Mouse (Mus musculus): ENCODE measurements around the gene Dnajc11. TPM values are rescaled to one million over a fixed set of nuclear protein-coding genes. Genes with fewer than 3 reads are reported as not detected.

Gene Dnajc11
- polyA plus RNA-seq, 1 experiment from 2014 or later, result 57.8 TPM

DNA sequence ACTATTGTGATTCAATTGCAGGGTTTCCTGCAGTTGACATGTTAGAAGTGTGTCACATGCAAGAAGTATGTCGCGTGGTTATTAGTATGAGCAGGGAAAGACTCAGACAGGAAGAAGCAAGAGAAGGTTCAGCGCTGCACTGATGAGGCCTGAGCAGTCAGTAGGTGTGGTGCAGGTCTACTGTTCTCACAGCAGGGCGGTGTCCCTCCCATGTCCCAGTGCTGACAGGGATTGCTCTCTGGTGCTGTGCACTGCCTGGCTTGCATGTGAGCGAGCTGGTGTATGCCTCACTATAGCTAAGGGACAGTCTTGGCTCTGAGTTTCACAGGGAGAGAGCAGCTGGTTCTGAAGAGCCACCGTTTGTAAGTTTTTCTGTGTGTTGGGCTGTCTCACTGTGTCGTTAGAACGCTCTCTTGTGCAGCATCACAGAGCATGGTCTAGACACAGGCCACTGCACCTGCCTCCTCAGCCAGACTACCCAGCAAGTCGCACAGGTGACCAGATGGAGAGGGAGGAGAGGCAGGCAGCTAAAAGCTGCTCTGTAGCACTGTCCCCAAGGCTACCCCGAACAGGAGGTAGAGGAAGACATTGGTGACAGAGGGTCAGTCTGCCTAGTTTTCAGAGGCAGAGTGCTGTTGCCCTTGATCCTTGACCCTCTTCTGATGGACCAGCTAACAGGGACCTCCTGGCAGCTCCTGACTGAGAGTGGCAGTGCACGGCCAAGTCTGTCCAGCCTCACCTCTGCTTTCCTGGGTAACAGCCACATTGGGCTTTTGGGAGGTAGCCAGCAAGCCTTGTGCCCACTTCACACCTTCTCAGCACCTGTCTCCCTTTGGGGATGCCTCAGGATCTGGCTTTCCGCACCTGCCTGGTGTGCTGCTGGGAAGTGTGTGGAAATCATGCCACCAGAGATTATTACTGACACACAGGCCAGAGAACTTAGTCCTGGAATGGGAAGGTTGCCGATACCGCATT, 15.3 kb downstream of the Dnajc11 start:
- Histone ChIP-seq H3K27ac (ENCODE audit: low read depth, low read length) (no peak overlapping the region), H3K4me1 (ENCODE audit: control insufficient read depth, insufficient read depth, low read length) (peaks cover 23% of the 10 kb centered on the region), H3K36me3 (ENCODE audit: control insufficient read depth, insufficient read depth, low read length) (0 out of 2 replicates have a peak, but pooled peaks cover 4% of the 10 kb centered on the region), H3K27me3 (ENCODE audit: control insufficient read depth, insufficient read depth, low read length) (no peaks in the 10 kb centered on the region), H3K9ac (ENCODE audit: low read depth, low read length) (no peak overlapping the region), H3K4me3 (ENCODE audit: low read depth, low read length) (no peak overlapping the region), H3K9me3 (replicated peaks; ENCODE audit: control insufficient read depth, low read length) (no peaks in the 10 kb centered on the region), H3K4me2 (no peak overlapping the region)
- WGBS (ENCODE audit: insufficient replicate concordance), result 78% methylated on average over 14 of the region's 14 CpGs
- no peak for ATAC-seq (replicated peaks; ENCODE audit: insufficient number of reproducible peaks, low FRiP score, low TSS enrichment)

DNA sequence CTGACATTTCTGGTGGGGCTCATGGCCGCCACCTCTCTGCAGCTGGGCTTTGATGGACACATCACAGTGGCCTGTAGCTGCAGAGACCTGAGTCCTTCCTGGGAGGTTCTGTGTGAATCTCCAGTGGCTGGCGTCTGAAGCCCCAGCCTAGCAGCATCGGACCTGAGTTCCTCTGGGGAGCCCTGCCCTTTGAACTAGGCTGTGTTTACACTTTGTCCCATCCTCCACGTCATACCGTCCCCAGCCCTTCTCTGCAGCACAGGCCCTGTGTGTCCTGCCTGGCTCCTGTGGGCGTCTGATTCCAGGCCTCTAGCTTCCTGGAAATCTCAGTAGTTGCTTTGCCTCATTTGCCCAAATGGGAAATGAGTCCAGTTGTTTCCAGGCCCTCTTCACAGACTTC, 19.7 kb downstream of the Dnajc11 start:
- Histone ChIP-seq H3K4me2 (no peak overlapping the region), H3K36me3 (ENCODE audit: control insufficient read depth, insufficient read depth, low read length) (0 out of 2 replicates have a peak, but pooled peaks cover 9% of the 10 kb centered on the region), H3K27ac (ENCODE audit: low read depth, low read length) (no peak overlapping the region), H3K9me3 (replicated peaks; ENCODE audit: control insufficient read depth, low read length) (no peaks in the 10 kb centered on the region), H3K4me3 (ENCODE audit: low read depth, low read length) (no peak overlapping the region), H3K27me3 (ENCODE audit: control insufficient read depth, insufficient read depth, low read length) (no peaks in the 10 kb centered on the region), H3K4me1 (ENCODE audit: control insufficient read depth, insufficient read depth, low read length) (peaks cover 27% of the 10 kb centered on the region), H3K9ac (ENCODE audit: low read depth, low read length) (no peak overlapping the region)
- 76% methylated on average over 6 of the region's 6 CpGs for WGBS (ENCODE audit: insufficient replicate concordance)
- no peak for ATAC-seq (replicated peaks; ENCODE audit: insufficient number of reproducible peaks, low FRiP score, low TSS enrichment)

DNA sequence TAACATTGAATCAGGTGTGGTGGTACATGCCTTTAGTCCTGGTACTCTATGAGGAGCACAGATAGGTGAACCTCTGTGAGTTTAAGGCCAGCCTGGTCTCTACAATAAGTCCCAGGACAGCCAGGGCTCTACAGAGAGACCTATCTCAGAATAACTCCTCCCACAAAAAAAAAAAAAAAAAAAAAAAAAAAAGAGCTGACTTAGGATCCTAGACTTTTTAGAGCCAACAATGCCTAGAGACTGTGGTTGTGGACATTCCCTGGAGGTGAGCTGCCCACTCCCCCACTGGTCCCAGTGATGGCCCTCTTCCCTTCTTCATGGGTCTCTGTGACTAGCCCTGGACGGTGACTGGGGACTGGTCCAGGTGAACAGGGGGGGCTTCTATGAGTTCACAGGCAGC, 22.3 kb downstream of the Dnajc11 start:
- H3K9me3 ChIP-seq (replicated peaks; ENCODE audit: control insufficient read depth, low read length), result no peaks in the 10 kb centered on the region
- no peaks in the 10 kb centered on the region for H3K27me3 ChIP-seq (ENCODE audit: control insufficient read depth, insufficient read depth, low read length)
- peaks cover 7% of the 10 kb centered on the region for H3K4me1 ChIP-seq (ENCODE audit: control insufficient read depth, insufficient read depth, low read length)
- H3K4me2 ChIP-seq, result no peak overlapping the region
- ATAC-seq (replicated peaks; ENCODE audit: insufficient number of reproducible peaks, low FRiP score, low TSS enrichment), result no peak
- H3K36me3 ChIP-seq (ENCODE audit: control insufficient read depth, insufficient read depth, low read length), result peaks cover 15% of the 10 kb centered on the region
- no peak overlapping the region for H3K4me3 ChIP-seq (ENCODE audit: low read depth, low read length)
- H3K9ac ChIP-seq (ENCODE audit: low read depth, low read length), result no peak overlapping the region
- H3K27ac ChIP-seq (ENCODE audit: low read depth, low read length), result no peak overlapping the region
- 82% methylated on average over 1 of the region's 1 CpGs for WGBS (ENCODE audit: insufficient replicate concordance)

DNA sequence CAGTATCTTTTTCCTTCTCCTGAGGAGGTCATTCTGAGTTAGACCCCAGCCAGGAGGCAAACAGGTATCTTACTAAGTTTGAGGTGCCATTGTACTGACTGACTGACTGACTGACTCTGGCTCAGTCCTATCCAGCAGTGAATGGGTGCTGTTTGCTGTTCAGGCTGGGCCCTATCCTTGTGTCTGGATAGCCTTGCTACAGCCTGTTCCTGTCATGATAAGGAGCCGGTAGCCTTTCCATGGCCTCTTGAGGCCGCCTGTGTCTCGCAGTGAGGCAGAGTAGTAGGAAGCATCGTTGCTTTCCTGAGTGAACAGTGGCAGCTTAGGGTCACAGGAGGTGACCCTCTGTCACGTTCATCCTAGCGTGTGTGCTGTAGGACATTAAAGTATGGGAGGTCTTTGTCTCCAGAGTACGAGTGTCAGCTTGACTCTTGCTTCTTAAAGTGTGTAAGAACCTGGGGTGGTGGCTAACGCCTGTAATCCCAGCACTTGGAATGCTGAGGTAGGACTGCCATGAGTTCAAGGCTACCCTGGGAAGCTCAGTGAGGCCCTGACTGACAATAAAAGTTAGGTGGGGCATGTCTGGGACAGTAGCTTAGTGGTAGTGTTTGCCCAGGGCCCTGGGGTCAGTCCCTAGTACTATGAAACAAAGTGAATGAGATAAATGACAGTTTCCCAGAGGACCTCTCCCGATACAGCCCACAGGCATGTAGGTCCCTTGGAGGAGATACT, 24.3 kb downstream of the Dnajc11 start:
- peaks cover 18% of the 10 kb centered on the region for H3K36me3 ChIP-seq (ENCODE audit: control insufficient read depth, insufficient read depth, low read length)
- no peaks in the 10 kb centered on the region for H3K9me3 ChIP-seq (replicated peaks; ENCODE audit: control insufficient read depth, low read length)
- 46% methylated on average over 9 of the region's 9 CpGs for WGBS (ENCODE audit: insufficient replicate concordance)
- no peak overlapping the region for H3K4me3 ChIP-seq (ENCODE audit: low read depth, low read length)
- H3K4me2 ChIP-seq, result no peak overlapping the region
- H3K27me3 ChIP-seq (ENCODE audit: control insufficient read depth, insufficient read depth, low read length), result no peaks in the 10 kb centered on the region
- H3K4me1 ChIP-seq (ENCODE audit: control insufficient read depth, insufficient read depth, low read length), result peaks cover 7% of the 10 kb centered on the region
- ATAC-seq (replicated peaks; ENCODE audit: insufficient number of reproducible peaks, low FRiP score, low TSS enrichment), result peak; percentile 67
- H3K9ac ChIP-seq (ENCODE audit: low read depth, low read length), result 0 out of 2 replicates have a peak overlapping the region, but pooled peaks have one; percentile 11
- H3K27ac ChIP-seq (ENCODE audit: low read depth, low read length), result peak overlapping the region; percentile 22; the same call in 1 of the 2 replicates

DNA sequence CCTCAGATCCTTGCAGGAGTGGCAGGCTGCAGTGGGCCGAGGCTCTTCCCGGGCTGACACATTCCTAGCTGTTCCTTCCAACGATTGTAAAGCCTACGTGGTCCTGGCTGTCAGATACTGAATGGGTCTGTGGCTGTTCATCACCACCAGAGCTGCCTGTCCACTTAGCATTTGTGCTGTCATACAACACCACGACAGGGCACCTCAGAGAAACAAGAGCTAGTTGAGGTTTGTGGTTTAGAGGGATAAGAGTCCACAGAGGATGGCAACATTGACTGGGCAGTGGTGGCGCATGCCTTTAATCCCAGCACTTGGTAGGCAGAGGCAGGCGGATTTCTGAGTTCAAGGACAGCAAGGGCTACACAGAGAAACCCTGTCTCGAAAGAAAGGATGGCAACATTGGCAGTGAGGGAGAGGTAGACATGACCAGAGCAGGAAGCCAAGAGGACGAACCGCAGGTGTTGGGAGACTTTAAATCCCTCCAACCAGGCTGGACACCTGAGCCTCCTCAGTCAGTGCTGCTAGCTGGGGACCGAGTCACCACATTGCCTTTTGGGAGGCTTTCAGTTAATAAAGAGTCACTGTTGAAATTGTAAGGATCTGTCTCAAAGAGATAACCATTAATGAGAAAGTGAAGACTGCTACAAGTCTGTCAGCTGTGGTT, 26.5 kb downstream of the Dnajc11 start:
- WGBS (ENCODE audit: insufficient replicate concordance), result 84% methylated on average over 11 of the region's 11 CpGs
- Histone ChIP-seq H3K9ac (ENCODE audit: low read depth, low read length) (no peak overlapping the region), H3K4me1 (ENCODE audit: control insufficient read depth, insufficient read depth, low read length) (peaks cover 7% of the 10 kb centered on the region), H3K36me3 (ENCODE audit: control insufficient read depth, insufficient read depth, low read length) (peaks cover 23% of the 10 kb centered on the region), H3K9me3 (replicated peaks; ENCODE audit: control insufficient read depth, low read length) (no peaks in the 10 kb centered on the region), H3K27me3 (ENCODE audit: control insufficient read depth, insufficient read depth, low read length) (no peaks in the 10 kb centered on the region), H3K4me3 (ENCODE audit: low read depth, low read length) (no peak overlapping the region), H3K27ac (ENCODE audit: low read depth, low read length) (peak overlapping the region; percentile 81), H3K4me2 (no peak overlapping the region)
- no peak for ATAC-seq (replicated peaks; ENCODE audit: insufficient number of reproducible peaks, low FRiP score, low TSS enrichment)

DNA sequence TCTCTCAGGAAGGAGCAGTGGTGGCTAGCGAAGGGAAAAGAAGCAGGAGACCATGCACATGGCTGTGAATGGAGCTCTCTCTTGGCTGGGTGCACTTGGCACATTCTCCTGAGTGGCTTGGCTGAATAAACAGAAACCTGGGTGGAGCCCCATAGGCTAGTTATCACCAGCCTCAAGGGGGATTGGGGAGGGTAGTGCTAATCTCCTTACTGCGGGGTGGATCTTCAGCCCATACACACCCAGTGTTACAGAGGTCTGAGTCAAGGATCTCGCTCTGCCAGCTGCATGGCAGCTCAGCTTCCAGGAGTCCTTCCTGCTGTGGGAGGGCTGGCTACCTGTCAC, 27.0 kb downstream of the Dnajc11 start:
- peak overlapping the region; percentile 81 for H3K27ac ChIP-seq (ENCODE audit: low read depth, low read length)
- 61% methylated on average over 3 of the region's 3 CpGs for WGBS (ENCODE audit: insufficient replicate concordance)
- no peaks in the 10 kb centered on the region for H3K9me3 ChIP-seq (replicated peaks; ENCODE audit: control insufficient read depth, low read length)
- no peak overlapping the region for H3K4me3 ChIP-seq (ENCODE audit: low read depth, low read length)
- ATAC-seq (replicated peaks; ENCODE audit: insufficient number of reproducible peaks, low FRiP score, low TSS enrichment), result peak; percentile 89
- no peak overlapping the region for H3K4me2 ChIP-seq
- peaks cover 7% of the 10 kb centered on the region for H3K4me1 ChIP-seq (ENCODE audit: control insufficient read depth, insufficient read depth, low read length)
- H3K36me3 ChIP-seq (ENCODE audit: control insufficient read depth, insufficient read depth, low read length), result peaks cover 23% of the 10 kb centered on the region
- no peaks in the 10 kb centered on the region for H3K27me3 ChIP-seq (ENCODE audit: control insufficient read depth, insufficient read depth, low read length)
- H3K9ac ChIP-seq (ENCODE audit: low read depth, low read length), result no peak overlapping the region

DNA sequence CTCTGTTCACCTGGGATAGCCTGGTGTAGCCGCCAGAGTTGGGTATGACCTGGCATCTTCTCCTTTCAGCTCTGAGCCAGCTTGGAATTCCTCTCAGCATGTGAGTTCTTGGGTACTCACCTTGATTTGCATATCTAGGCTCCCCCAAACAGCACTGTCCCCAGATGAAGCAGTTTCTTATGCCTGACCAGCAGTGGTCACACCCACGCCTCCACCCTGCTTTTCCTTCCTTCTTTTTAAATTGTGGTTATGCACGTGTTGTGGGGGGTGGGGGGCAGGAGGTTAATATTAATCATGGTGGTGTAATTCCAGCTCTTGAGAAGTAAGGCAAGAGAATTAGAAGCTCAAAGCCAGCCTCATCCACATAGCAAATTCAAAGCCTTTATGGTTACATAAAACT, 29.3 kb downstream of the Dnajc11 start:
- Histone ChIP-seq H3K9me3 (replicated peaks; ENCODE audit: control insufficient read depth, low read length) (no peaks in the 10 kb centered on the region), H3K36me3 (ENCODE audit: control insufficient read depth, insufficient read depth, low read length) (peaks cover 23% of the 10 kb centered on the region), H3K4me1 (ENCODE audit: control insufficient read depth, insufficient read depth, low read length) (no peaks in the 10 kb centered on the region), H3K4me2 (no peak overlapping the region), H3K27me3 (ENCODE audit: control insufficient read depth, insufficient read depth, low read length) (no peaks in the 10 kb centered on the region), H3K9ac (ENCODE audit: low read depth, low read length) (no peak overlapping the region), H3K27ac (ENCODE audit: low read depth, low read length) (0 out of 2 replicates have a peak overlapping the region, but pooled peaks have one; percentile 24), H3K4me3 (ENCODE audit: low read depth, low read length) (no peak overlapping the region)
- 72% methylated on average over 3 of the region's 3 CpGs for WGBS (ENCODE audit: insufficient replicate concordance)
- ATAC-seq (replicated peaks; ENCODE audit: insufficient number of reproducible peaks, low FRiP score, low TSS enrichment), result no peak

DNA sequence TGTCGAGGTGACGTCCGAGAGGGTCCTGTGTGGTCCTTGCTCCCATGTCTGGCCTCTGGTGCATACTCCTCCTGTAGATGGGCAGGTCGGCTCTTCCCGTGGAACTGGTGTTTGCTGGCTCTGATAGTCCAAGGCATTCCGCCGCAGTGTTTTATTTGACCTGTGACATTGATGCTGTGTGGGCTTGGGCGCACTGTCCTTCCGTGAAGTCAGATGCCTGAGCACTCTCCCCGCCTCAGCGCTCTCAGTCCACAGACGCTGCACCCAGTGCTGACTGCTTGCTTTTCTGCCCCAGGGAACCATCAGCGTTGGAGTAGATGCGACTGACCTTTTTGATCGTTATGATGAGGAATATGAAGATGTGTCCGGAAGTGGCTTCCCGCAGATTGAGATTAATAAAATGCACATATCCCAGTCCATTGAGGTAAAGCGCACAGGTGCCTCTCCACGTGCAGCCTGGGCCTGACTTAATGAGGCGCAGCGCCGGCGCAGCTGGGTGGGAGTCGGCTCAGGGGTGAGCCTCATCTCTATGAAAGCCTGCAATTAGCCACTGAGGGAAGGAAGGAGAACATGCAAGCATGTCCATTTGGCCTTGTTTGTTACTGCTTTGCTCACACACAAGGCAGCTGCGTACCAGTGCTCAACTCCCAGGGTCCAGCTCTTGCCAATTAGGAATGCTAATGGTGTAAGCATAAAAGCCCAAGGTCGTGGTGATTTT, 34.9 kb downstream of the Dnajc11 start:
- Histone ChIP-seq H3K36me3 (ENCODE audit: control insufficient read depth, insufficient read depth, low read length) (peaks cover 25% of the 10 kb centered on the region), H3K9ac (ENCODE audit: low read depth, low read length) (no peak overlapping the region), H3K4me1 (ENCODE audit: control insufficient read depth, insufficient read depth, low read length) (peaks cover 4% of the 10 kb centered on the region; the same call in 1 of the 2 replicates), H3K4me3 (ENCODE audit: low read depth, low read length) (no peak overlapping the region), H3K4me2 (no peak overlapping the region), H3K27me3 (ENCODE audit: control insufficient read depth, insufficient read depth, low read length) (no peaks in the 10 kb centered on the region), H3K9me3 (replicated peaks; ENCODE audit: control insufficient read depth, low read length) (no peaks in the 10 kb centered on the region), H3K27ac (ENCODE audit: low read depth, low read length) (no peak overlapping the region)
- ATAC-seq (replicated peaks; ENCODE audit: insufficient number of reproducible peaks, low FRiP score, low TSS enrichment), result no peak
- 92% methylated on average over 26 of the region's 26 CpGs for WGBS (ENCODE audit: insufficient replicate concordance)

Data from heart, embryonic 11.5 days (tissue).